Mouse (Mus musculus): ENCODE measurements around the gene Rap1gap.

Rap1gap gene

GRCm38 (mm10) chr4:137722692-137723427 lies 58.3 kb downstream of the Rap1gap start:
- DNase-seq (ENCODE audit: low spot score), result peak; percentile 88

DNA sequence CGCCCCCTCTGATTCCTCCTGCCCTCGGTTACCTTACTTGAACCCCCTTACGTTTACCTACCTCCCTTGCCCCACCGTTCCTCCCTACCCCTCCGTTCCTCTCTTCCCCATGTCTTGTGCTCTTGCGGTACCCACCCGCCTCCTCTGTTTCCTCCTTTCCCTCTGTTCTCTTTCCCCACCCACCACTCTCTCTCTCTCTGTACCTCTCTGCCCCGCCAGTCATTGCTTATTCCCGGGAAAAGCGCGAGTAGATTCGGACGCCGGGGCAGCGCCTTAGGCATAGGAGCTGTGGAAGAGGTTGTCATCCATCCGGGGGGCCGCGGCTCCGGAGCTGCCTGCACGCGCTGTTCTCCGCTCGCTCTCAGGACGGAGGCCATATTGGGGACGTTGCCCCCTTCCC lies 59.0 kb downstream of the Rap1gap start:
- DNase-seq (ENCODE audit: low spot score), result no peak

DNA sequence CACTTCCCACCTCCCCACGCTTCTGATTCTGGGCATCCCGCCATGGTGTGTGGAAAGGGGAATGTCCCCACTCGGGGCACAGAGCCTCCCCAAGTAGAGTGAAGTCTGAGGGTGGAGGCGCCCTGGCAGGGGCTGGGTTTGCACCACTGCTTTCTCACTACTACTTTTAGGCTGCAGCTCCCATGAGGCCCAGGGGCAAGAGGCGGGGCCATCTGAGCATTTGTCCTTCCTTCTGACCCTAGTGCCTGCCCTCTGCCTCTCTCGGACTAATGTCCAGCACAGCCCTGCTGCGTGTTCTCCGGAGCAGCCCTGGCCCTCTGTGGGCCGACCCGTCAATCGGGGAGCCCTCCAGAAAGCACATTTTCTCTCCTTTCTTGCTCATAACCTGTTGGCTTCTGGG lies 59.7 kb downstream of the Rap1gap start:
- no peak for DNase-seq (ENCODE audit: low spot score)

- peak; percentile 79 for DNase-seq (ENCODE audit: low spot score)
Observed at GRCm38 (mm10) chr4:137724766-137725165, 60.2 kb downstream of the Rap1gap start.

DNA sequence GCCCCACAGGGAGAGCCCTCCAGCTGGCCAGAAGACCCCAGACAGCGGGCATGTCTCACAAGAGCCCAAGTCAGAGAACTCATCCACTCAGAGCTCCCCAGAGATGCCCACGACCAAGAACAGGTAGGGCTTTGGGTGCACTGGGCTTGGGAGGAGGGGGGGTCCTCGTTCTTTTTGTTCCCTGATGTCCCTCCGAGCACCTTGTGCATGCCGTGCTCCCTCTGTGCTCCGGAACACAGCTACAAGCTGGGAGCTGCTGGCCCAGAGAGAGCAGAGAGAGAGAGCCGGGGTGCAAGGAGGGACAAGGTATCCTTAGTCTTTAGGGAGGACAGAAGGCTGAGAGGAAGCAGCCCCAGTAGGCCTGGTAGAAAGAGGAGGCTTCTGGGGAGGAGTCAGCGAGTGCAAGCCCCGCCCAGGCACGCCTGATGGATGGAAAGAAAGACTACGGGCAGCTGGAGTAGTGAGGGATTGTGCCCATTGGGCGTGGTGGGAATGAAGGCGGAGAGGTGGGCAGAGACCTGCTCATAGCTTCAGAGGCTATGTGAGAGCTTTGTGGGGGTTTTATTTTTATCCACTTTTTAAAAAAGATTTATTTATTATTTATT lies 61.1 kb downstream of the Rap1gap start:
- DNase-seq (ENCODE audit: low spot score), result no peak

GRCm38 (mm10) chr4:137726739-137727505 lies 62.4 kb downstream of the Rap1gap start:
- DNase-seq (ENCODE audit: low spot score), result no peak

DNA sequence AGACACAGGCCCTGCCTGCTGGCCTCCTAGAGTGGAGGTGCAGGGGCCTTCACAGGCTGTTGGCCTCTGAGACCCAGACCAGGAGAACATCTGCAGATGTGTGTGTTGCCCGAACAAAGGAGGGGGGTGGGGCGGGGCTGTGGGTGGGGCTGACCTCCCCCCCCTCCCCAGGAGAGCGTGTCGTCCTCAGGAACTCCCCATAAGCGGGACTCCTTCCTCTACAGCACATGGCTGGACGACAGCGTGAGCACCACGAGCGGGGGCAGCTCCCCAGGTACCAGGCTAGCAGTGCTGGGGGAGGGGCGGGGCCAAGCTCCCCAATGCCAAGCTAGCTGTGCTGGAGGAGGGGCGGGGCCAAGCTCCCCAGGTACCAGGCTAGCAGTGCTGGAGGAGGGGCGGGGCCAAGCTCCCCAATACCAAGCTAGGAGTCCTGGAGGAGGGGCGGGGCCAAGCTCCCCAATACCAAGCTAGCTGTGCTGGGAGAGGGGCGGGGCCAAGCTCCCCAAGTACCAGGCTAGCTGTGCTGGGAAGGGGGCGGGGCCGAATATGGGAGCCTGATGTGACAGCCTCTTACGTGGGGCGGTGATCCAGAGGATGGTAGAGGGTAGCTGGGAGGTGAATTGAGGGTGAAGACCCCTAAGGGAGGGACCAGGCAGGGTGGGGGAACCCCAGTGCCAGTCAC lies 63.1 kb downstream of the Rap1gap start:
- DNase-seq (ENCODE audit: low spot score), result peak; percentile 77

DNA sequence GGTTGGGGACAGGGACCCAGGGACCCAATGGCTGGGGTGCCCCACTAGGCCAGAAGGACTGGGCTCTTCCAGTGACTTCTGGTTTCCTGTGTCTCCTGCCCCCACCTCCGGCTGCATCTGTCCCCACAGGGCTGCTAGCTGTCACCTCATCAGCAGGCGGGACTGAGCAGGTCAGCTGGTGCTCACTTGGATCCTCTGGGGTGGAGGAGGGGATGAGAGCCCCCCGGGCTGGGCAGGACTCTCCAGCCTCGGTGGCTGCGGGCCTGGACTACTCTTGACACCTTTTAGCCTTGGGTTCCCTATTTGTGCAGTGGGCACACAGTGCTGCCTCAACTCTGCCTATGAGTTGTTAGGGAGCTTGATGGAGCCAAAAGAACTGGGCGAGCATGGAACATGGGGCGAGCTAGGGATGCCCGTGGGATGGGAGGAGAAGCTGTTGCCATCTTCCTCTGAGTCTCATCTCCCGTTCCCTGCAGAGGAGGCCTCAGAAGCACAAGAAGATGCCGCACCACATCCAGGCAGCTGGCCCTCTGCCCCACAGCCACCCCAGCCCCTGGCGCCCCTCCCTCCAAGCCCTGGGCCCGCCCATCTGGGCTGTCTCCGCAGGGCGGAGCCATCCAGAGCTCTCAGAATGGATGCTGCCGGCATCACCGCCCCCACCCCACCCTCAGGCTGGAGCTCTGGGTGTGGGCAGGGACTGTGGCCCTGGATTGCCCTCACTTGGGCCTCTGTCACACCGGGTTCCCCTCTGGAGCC lies 64.1 kb downstream of the Rap1gap start:
- no peak for DNase-seq (ENCODE audit: low spot score)

- no peak for DNase-seq (ENCODE audit: low spot score)
Observed at GRCm38 (mm10) chr4:137729155-137729855, 64.8 kb downstream of the Rap1gap start.

DNA sequence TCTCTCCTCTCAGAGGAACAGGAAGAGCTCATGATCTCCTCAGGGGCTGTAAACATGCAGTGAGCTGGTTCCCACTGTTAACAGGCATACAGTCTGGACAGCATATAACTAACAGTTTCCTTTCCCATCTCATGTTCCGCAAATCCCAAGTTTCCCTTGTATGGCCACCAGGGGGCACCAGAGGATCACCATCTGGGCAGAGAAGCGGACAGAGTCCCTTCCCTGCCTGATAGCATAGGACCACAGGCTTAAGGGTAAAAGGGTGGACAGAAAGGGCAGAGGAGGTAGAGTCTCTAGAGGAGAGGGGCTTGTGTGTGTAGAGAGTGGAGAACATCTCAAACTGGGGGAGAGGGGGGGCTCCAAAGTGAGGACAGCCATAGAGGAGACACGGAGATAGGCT lies 65.6 kb downstream of the Rap1gap start:
- DNase-seq (ENCODE audit: low spot score), result peak; percentile 93

GRCm38 (mm10) chr4:137730757-137731156 lies 66.2 kb downstream of the Rap1gap start:
- DNase-seq (ENCODE audit: low spot score), result no peak

DNA sequence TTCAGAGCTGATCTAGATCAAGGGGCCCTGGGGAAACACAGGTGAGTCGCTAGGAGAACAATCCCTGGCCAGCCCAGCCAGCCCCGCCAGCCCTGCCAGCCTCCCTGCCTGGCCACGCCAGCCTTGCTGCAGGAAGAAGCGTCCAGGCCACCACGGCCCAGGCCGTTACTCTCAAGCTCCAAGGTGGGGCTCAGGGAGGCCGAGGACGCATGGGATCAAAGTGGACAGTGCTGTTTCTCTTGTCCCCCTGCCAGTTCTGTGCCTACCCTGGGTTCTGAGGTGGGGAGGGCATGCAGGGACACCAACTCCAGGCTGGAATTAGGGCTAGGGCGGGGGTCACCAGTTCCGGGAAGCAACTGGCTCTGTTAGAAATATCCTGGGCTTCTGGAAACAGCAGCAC lies 67.4 kb downstream of the Rap1gap start:
- no peak for DNase-seq (ENCODE audit: low spot score)

- no peak for DNase-seq (ENCODE audit: low spot score)
Observed at GRCm38 (mm10) chr4:137732361-137732760, 67.8 kb downstream of the Rap1gap start.

DNA sequence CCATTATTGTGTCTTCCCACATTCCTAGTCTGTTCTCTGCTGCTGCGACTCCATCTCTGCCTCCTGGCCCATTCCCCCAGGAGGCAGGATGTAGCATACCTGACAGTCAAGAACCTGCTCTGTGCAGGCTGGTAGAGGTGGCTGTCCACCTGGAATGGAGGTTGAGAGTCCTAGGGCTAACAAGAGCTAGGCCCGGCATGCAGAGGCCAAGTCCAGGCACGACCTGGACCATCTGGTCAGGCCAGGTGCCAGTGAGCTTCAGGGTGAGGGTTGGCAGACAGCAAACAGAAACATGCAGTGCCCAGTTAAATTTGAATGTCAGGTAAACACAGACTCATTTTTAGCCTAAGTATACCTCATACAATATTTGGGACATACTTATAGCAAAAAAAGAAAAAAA lies 68.4 kb downstream of the Rap1gap start:
- no peak for DNase-seq (ENCODE audit: low spot score)

DNA sequence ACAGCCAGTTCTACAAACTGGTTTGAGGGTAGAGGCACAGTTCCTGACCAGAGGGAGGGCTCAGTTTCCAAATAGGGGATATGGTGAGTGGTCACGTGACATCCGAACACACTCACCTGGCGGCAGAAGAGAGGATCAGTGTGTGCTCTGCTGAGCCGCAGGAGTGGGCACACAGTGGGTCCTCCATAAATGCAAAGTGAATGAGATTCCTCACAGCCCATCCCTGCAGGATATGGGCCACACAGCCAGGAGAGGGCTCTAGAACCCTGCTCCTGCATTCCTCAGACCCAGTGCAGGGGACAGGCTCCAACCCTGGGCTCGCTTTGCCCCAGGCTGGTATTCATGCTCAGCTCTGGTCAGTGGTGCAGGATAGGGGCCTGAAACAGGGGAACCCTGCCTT lies 68.9 kb downstream of the Rap1gap start:
- DNase-seq (ENCODE audit: low spot score), result no peak

DNA sequence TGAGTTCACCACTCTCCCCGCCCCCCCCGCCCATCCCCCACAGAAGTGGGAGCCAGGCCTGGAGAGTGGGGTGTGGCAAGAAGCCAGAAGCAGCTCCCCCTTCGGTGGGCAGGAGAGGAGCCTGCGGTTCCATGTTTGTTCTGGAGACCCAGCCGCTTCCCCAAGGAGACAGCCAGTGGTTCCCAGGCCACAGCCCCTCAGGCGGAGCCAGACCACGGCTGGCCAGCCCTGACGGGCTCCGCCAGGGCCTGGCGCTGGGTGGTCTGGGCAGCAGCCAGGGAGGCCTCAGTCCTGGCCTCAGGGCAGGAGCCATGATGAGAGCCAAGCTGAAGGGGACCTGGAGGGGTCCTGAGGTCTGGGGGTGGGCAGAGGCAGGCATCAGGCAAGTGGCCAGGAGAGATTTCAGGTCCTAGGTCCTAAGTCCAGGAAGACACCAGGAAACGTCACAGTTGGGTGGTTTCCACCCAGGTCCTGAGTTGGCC lies 71.7 kb downstream of the Rap1gap start:
- DNase-seq (ENCODE audit: low spot score), result no peak

- no peak for DNase-seq (ENCODE audit: low spot score)
Observed at GRCm38 (mm10) chr4:137737760-137738159, 73.2 kb downstream of the Rap1gap start.

DNA sequence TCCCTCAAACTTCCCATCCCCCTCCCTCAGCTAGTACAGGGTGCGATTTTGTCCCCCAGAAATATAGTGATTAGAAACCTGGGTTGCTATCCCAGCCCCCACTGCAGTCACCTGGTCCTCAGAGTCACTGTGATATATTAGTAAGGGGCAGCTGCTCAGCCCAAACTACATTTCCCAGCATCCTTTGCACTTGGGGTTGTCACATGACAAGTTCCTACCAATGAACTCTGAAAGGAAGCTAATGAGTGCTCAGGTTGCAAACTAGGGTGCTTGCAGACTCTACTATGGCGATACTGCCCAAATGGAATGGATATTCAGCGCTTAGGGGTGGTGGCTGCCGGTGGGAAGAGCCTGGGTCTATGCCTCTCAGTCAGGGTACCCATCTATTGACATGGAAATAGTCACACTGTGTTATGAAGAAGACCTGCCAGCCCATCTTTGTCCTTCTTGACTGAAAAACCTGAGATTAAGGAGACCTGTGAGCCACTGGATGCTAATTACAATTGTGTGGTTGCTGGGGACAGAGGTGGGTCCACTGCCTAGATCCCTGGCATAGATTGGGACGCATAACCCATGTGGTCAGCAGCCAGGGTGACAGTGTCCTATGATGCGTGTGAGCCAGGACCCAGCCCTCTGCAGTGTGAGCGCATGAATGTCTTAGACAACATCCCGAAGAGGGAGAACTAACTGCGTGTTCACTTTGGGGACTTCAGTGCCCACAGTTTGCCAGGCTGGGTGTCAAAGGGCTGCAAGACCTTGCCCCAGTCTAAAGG lies 74.8 kb downstream of the Rap1gap start:
- no peak for DNase-seq (ENCODE audit: low spot score)

DNA sequence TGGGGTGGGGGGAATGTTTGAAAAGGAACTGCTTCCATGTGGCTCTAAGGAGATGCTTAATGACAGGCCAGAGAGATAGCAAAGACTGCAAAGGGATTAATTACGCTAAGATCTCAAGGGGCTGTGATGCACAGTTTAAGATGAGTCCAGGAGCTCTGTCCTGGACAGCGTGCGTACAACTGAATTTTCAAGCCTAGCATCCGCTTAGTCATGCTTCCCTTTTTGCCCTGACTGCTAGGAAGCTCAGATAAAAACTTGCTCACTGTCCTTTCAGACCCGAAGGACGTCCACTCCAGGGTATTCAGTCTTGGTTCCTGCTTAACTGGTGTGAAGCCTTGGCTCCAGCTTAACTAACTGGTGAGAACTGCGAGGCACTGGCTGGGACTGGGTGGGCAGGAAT lies 75.8 kb downstream of the Rap1gap start:
- no peak for DNase-seq (ENCODE audit: low spot score)

DNA sequence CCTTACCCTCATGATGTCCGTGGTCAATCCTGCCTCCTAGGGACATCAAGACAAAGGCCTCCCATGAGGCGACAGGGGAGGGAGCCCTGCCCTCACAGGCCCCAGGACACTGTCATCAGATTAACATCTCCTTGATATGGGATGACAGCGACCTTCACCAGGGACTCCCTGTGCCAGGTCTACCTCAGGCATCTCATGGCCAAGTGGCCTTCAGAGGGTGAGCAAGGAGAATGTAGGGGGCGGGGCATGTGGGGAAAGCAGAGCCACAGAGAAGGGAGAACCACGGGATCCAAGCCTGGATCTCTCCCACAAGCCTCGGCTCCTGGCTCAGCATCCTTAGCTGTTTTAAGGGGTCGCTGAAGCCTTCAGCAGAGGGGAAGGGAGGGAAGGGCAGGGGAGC lies 79.3 kb downstream of the Rap1gap start:
- no peak for DNase-seq (ENCODE audit: low spot score)

Data from testis, postnatal 10 days (tissue).